Mouse (Mus musculus) hindbrain, embryonic 11.5 days (tissue): ENCODE results near the gene Cntn4. TPM values are rescaled to one million over a fixed set of nuclear protein-coding genes. Genes with fewer than 3 reads are reported as not detected.

Experiments
- ATAC-seq: fragments of 200-750 bp; cut with Nextera tagmentation; 2 replicates; pipeline ENCODE4 v1.8.0; 2017; ENCODE audit warnings: mild to moderate bottlenecking, moderate TSS enrichment, moderate library complexity; ENCODE audit not compliant: low FRiP score
- DNase-seq: peaks from one replicate; pipeline ENCODE4 v3.0.0-alpha.2; 2015; ENCODE audit warnings: low spot score
- H3K27ac ChIP-seq: fragments of 300-500 bp; sonication (generic); 2 replicates; pipeline ENCODE4 v1.5.1; 2014; ENCODE audit warnings: mild to moderate bottlenecking, low read depth, low read length
- H3K27me3 ChIP-seq: fragments of 300-500 bp; sonication (generic); 2 replicates; pipeline ENCODE4 v1.6.1; 2014; ENCODE audit warnings: mild to moderate bottlenecking, low read length, moderate library complexity, mixed read lengths; ENCODE audit not compliant: control insufficient read depth, insufficient read depth
- H3K36me3 ChIP-seq: fragments of 300-500 bp; sonication (generic); 2 replicates; pipeline ENCODE4 v1.6.1; 2014; ENCODE audit warnings: mild to moderate bottlenecking, low read length, moderate library complexity, mixed read lengths; ENCODE audit not compliant: control insufficient read depth, insufficient read depth
- H3K4me1 ChIP-seq: fragments of 300-500 bp; sonication (generic); replicated peaks from 2 replicates; pipeline ENCODE4 v1.6.1; 2014; ENCODE audit warnings: low read length, mixed read lengths; ENCODE audit not compliant: control insufficient read depth, insufficient read depth
- H3K4me2 ChIP-seq: fragments of 300-500 bp; sonication (generic); replicated peaks from 2 replicates; pipeline ENCODE4 v1.6.1; 2014; ENCODE audit warnings: mild to moderate bottlenecking, low read depth, low read length
- H3K4me3 ChIP-seq: fragments of 300-500 bp; sonication (generic); 2 replicates; pipeline ENCODE4 v1.5.1; 2014; ENCODE audit warnings: low read depth, low read length
- H3K9ac ChIP-seq: fragments of 300-500 bp; sonication (generic); 2 replicates; pipeline ENCODE4 v1.6.1; 2014; ENCODE audit warnings: low read depth, low read length
- H3K9me3 ChIP-seq: fragments of 300-500 bp; sonication (generic); 2 replicates; pipeline ENCODE4 v1.6.1; 2016; ENCODE audit warnings: low read length; ENCODE audit not compliant: control insufficient read depth
- WGBS: fragments of 180-500 bp; shearing (Covaris S2); extraction: QIAGEN DNeasy Blood & Tissue Kit; methylation state at CpG from one replicate; pipeline ENCODE4 v1.1.7; 2014; 5-methylcytosine and 5-hydroxymethylcytosine counted together
- polyA plus RNA-seq: library from polyadenylated mRNA; unstranded; fragments of >200 nt; fragmentation: Nextera tagmentation; extraction: Ambion mirVana; gene quantifications from 2 replicates; pipeline ENCODE4 v1.2.1, GENCODE M21; 2014

The Cntn4 gene
- 0.84 and 1.7 TPM in 2 replicates for polyA plus RNA-seq

- H3K27ac ChIP-seq: no peak within 1 kb of the TSS
- H3K9ac ChIP-seq: peak within 1 kb of the TSS; percentile 27; the same call in 1 of the 2 replicates
- H3K4me2 ChIP-seq: peak within 1 kb of the TSS; percentile 89
- DNase-seq (peak; percentile 41), ATAC-seq (peak; percentile 88)
- peak within 1 kb of the TSS; percentile 40 for H3K4me3 ChIP-seq
- H3K36me3 ChIP-seq: no peaks in the 10 kb centered on the region
- H3K9me3 ChIP-seq: no peaks in the 10 kb centered on the region
- no peaks in the 10 kb centered on the region for H3K4me1 ChIP-seq
- peaks cover 25% of the 10 kb centered on the region for H3K27me3 ChIP-seq
- WGBS: 2% methylated on average over 35 of the region's 40 CpGs
Observed at GRCm38 (mm10) chr6:105677149-105678031, at the start of gene Cntn4. TSS of gene Cntn4 (plus strand) at chr6:105677660.

GRCm38 (mm10) chr6:105674276-105674675 lies 3.2 kb upstream of the Cntn4 start:
- no peak for DNase-seq
- no peaks in the 10 kb centered on the region for H3K4me1 ChIP-seq
- 81% methylated on average over 4 of the region's 4 CpGs for WGBS

GRCm38 (mm10) chr6:105675099-105675498 lies 2.4 kb upstream of the Cntn4 start:
- Histone ChIP-seq H3K36me3 (no peaks in the 10 kb centered on the region), H3K9me3 (no peaks in the 10 kb centered on the region), H3K4me2 (no peak overlapping the region), H3K27me3 (peaks cover 25% of the 10 kb centered on the region), H3K4me1 (no peaks in the 10 kb centered on the region), H3K4me3 (no peak overlapping the region), H3K27ac (no peak overlapping the region), H3K9ac (no peak overlapping the region)
- 47% methylated on average over 3 of the region's 3 CpGs for WGBS
- ATAC-seq (no peak), DNase-seq (no peak)

More at GRCm38 (mm10) chr6:105674276-105674675, 3.2 kb upstream of the Cntn4 start:
- H3K4me2 ChIP-seq: no peak overlapping the region
- no peak overlapping the region for H3K9ac ChIP-seq
- no peak overlapping the region for H3K4me3 ChIP-seq
- H3K9me3 ChIP-seq: no peaks in the 10 kb centered on the region
- no peak for ATAC-seq
- H3K36me3 ChIP-seq: no peaks in the 10 kb centered on the region
- H3K27me3 ChIP-seq: peaks cover 21% of the 10 kb centered on the region
- H3K27ac ChIP-seq: no peak overlapping the region

- H3K27me3 ChIP-seq: peaks cover 25% of the 10 kb centered on the region
- no peak overlapping the region for H3K9ac ChIP-seq
- H3K27ac ChIP-seq: no peak overlapping the region
- no peak overlapping the region for H3K4me2 ChIP-seq
- DNase-seq (no peak), ATAC-seq (no peak)
- peak overlapping the region; percentile 40 for H3K4me3 ChIP-seq
- 26% methylated on average over 5 of the region's 5 CpGs for WGBS
- no peaks in the 10 kb centered on the region for H3K9me3 ChIP-seq
- H3K36me3 ChIP-seq: no peaks in the 10 kb centered on the region
- no peaks in the 10 kb centered on the region for H3K4me1 ChIP-seq
Observed at GRCm38 (mm10) chr6:105676637-105677036, 823 bp upstream of the Cntn4 start.

GRCm38 (mm10) chr6:105678778-105679177 lies 1.3 kb downstream of the Cntn4 start:
- 5% methylated on average over 5 of the region's 5 CpGs for WGBS
- H3K9ac ChIP-seq: no peak overlapping the region
- H3K27me3 ChIP-seq: peaks cover 25% of the 10 kb centered on the region
- DNase-seq (peak; percentile 20), ATAC-seq (no peak)
- no peak overlapping the region for H3K27ac ChIP-seq
- H3K9me3 ChIP-seq: no peaks in the 10 kb centered on the region
- H3K4me3 ChIP-seq: no peak overlapping the region
- H3K4me1 ChIP-seq: no peaks in the 10 kb centered on the region
- no peak overlapping the region for H3K4me2 ChIP-seq
- H3K36me3 ChIP-seq: no peaks in the 10 kb centered on the region

GRCm38 (mm10) chr6:105681496-105681895 lies 4.0 kb downstream of the Cntn4 start:
- H3K4me2 ChIP-seq: no peak overlapping the region
- peaks cover 25% of the 10 kb centered on the region for H3K27me3 ChIP-seq
- H3K9ac ChIP-seq: no peak overlapping the region
- DNase-seq (no peak), ATAC-seq (no peak)
- no peak overlapping the region for H3K27ac ChIP-seq
- H3K9me3 ChIP-seq: no peaks in the 10 kb centered on the region
- 65% methylated on average over 2 of the region's 2 CpGs for WGBS
- H3K4me1 ChIP-seq: no peaks in the 10 kb centered on the region
- H3K4me3 ChIP-seq: no peak overlapping the region
- H3K36me3 ChIP-seq: no peaks in the 10 kb centered on the region

- H3K27me3 ChIP-seq: peaks cover 11% of the 10 kb centered on the region
- no peak for DNase-seq
- no peaks in the 10 kb centered on the region for H3K4me1 ChIP-seq
- H3K36me3 ChIP-seq: no peaks in the 10 kb centered on the region
- ATAC-seq: no peak
- H3K9ac ChIP-seq: no peak overlapping the region
- no peak overlapping the region for H3K27ac ChIP-seq
- WGBS: 89% methylated on average over 5 of the region's 5 CpGs
- H3K9me3 ChIP-seq: no peaks in the 10 kb centered on the region
- H3K4me3 ChIP-seq: no peak overlapping the region
- no peak overlapping the region for H3K4me2 ChIP-seq
Observed at GRCm38 (mm10) chr6:105683251-105683650, 5.8 kb downstream of the Cntn4 start.

- H3K36me3 ChIP-seq: no peaks in the 10 kb centered on the region
- H3K27me3 ChIP-seq: peaks cover 5% of the 10 kb centered on the region
- H3K4me1 ChIP-seq: no peaks in the 10 kb centered on the region
- no peak overlapping the region for H3K4me2 ChIP-seq
- H3K27ac ChIP-seq: no peak overlapping the region
- no peaks in the 10 kb centered on the region for H3K9me3 ChIP-seq
- WGBS: 78% methylated on average over 4 of the region's 4 CpGs
- ATAC-seq (no peak), DNase-seq (no peak)
- H3K4me3 ChIP-seq: no peak overlapping the region
- H3K9ac ChIP-seq: no peak overlapping the region
Observed at GRCm38 (mm10) chr6:105684123-105684522, 6.7 kb downstream of the Cntn4 start.

GRCm38 (mm10) chr6:105688195-105688594 lies 10.7 kb downstream of the Cntn4 start:
- H3K27me3 ChIP-seq: no peaks in the 10 kb centered on the region
- ATAC-seq: no peak
- H3K4me1 ChIP-seq: no peaks in the 10 kb centered on the region
- no peak for DNase-seq
- no peak overlapping the region for H3K4me3 ChIP-seq
- no peak overlapping the region for H3K27ac ChIP-seq
- no peak overlapping the region for H3K9ac ChIP-seq
- H3K4me2 ChIP-seq: no peak overlapping the region
- H3K36me3 ChIP-seq: no peaks in the 10 kb centered on the region
- no peaks in the 10 kb centered on the region for H3K9me3 ChIP-seq
